Mouse (Mus musculus) lung, adult 2 months (tissue): Measurements from ENCODE around the gene Rab11fip3.

Experiments used
- CTCF ChIP-seq: fragments of 200-500 bp; IDR thresholded peaks from 2 replicates; pipeline ENCODE4 v1.5.1; 2011; ENCODE audit warnings: mild to moderate bottlenecking, low read length, control low read depth; ENCODE audit not compliant: insufficient read depth
- POLR2A ChIP-seq: fragments of 200-500 bp; IDR thresholded peaks from 2 replicates; pipeline ENCODE4 v1.6.1; 2011; ENCODE audit warnings: low read depth, mild to moderate bottlenecking, control low read depth, low read length, borderline replicate concordance; ENCODE audit errors: extremely low read depth

DNA sequence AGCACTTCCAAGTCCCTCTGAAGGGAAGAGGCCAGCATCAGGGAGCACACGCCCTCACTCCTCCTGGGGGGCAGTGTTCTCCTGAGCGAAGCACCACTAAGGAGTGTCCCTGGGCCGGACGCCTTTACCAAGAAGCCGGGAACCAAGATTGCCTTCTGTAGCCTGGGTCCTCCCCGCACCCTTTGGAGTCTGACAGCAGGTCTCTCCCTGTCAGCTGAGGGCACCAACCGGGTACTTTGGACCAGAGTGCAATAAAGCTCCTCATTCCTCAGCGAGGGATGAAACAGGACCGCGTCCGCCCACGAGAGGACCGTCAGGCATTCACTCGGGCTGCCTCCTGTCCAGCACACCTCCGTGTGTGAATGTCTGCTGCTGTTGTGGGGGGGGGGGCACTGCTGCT lies 64.6 kb downstream of the Rab11fip3 start:
- TF ChIP-seq POLR2A (no peak), CTCF (no peak)
